Mouse (Mus musculus): Measurements from ENCODE around the gene Vcp. TPM values are rescaled to one million over a fixed set of nuclear protein-coding genes. Genes with fewer than 3 reads are reported as not detected.

The Vcp gene
- polyA plus RNA-seq, 1 experiment from 2014 or later = 469 TPM

DNA sequence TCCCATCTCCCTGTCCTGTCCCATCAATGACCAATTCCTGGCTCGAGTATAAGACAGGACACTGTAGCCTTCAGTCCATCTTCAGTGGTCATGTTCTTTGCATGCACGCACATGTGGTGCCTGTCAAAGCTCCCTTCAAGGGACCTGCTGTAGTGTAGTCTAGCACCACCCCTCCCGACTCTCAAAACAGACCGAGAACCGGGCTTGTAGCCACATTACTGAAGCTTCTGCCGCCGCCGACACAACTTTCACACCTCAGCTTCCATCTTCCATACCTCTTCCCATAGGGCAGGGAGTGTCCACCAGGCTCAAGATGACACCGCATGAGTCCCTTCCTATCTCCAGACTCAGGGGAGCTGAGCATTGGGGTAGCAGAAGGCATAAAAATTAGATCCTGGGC, 56.1 kb downstream of the Vcp start:
- Histone ChIP-seq H3K4me1 (ENCODE audit: control insufficient read depth in 2 of 2, insufficient read depth in 2 of 2, low read length in 2 of 2) (peaks cover 1 to 4% of the 10 kb centered on the region in 2 experiments; a peak in 3 of 4 replicates), H3K4me3 (ENCODE audit: control insufficient read depth in 1 of 2, insufficient read depth in 1 of 2, low read depth in 1 of 2, low read length in 2 of 2) (no peak overlapping the region), H3K27me3 (ENCODE audit: control insufficient read depth, insufficient read depth, low read length) (peaks cover 11% of the 10 kb centered on the region; the same call in 1 of the 2 replicates), H3K4me2 (ENCODE audit: low read length) (no peak overlapping the region), H3K9ac (ENCODE audit: low read length) (no peak overlapping the region), H3K9me3 (ENCODE audit: control insufficient read depth, low read length) (no peaks in the 10 kb centered on the region), H3K36me3 (ENCODE audit: control insufficient read depth, insufficient read depth, low read length) (no peaks in the 10 kb centered on the region), H3K27ac (replicated peaks in 1 of 2; ENCODE audit: control insufficient read depth in 1 of 2, insufficient read depth in 1 of 2, low read depth in 2 of 2, low read length in 2 of 2) (no peak overlapping the region)
- 69% methylated on average over 9 of the region's 9 CpGs for WGBS
- ATAC-seq (ENCODE audit: insufficient number of reproducible peaks, insufficient read depth, low FRiP score, low read depth) = no peak

DNA sequence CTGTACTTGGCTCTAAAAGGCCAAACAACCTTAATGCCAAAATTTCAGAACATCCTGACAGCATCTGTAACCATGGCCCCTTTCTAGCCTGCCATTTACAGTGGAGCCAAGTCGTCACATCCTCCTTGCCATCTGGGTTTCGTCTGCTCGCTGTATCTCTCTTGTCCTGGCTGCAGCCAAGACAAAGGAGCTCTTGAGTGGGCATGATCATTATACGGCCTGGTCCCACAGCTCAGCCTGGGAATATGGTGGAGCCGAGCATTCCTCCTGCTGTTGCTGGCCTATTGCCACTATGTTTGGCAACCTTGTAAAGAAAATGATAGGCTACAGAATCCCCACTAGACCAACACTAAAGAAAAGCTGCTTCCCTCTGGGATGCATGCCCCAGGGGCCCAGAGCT, 57.0 kb downstream of the Vcp start:
- no peaks in the 10 kb centered on the region for H3K4me1 ChIP-seq (ENCODE audit: control insufficient read depth in 2 of 2, insufficient read depth in 2 of 2, low read length in 2 of 2)
- 58% methylated on average over 5 of the region's 5 CpGs for WGBS

DNA sequence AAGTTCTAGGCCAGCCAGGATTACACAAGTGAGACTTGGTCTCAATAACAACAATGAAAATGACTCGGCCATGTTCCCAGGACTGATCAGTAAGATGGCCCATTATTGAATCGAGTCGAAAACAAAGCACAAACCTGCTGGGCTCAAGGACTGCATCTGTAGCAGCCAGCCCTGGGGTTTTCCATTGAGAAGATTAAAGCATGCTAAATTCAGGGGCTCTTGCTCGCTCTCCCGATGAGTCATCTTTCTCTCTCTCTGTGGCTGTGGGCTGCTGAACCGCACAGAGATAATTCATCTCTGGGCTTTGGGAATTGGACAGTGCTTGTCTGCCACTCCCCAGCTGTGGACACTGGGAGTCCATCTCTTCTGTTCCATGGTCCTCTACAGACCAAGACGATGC, 58.9 kb downstream of the Vcp start:
- Histone ChIP-seq H3K9me3 (ENCODE audit: control insufficient read depth, low read length) (no peaks in the 10 kb centered on the region), H3K27me3 (ENCODE audit: control insufficient read depth, insufficient read depth, low read length) (peaks cover 6% of the 10 kb centered on the region), H3K4me1 (ENCODE audit: control insufficient read depth in 2 of 2, insufficient read depth in 2 of 2, low read length in 2 of 2) (no peaks in the 10 kb centered on the region), H3K27ac (replicated peaks in 1 of 2; ENCODE audit: control insufficient read depth in 1 of 2, insufficient read depth in 1 of 2, low read depth in 2 of 2, low read length in 2 of 2) (no peak overlapping the region), H3K4me3 (ENCODE audit: control insufficient read depth in 1 of 2, insufficient read depth in 1 of 2, low read depth in 1 of 2, low read length in 2 of 2) (no peak overlapping the region), H3K4me2 (ENCODE audit: low read length) (no peak overlapping the region), H3K36me3 (ENCODE audit: control insufficient read depth, insufficient read depth, low read length) (no peaks in the 10 kb centered on the region), H3K9ac (ENCODE audit: low read length) (no peak overlapping the region)
- ATAC-seq (ENCODE audit: insufficient number of reproducible peaks, insufficient read depth, low FRiP score, low read depth) = no peak
- 64% methylated on average over 7 of the region's 7 CpGs for WGBS

More for the DNA sequence above, 57.0 kb downstream of the Vcp start:
- H3K27ac ChIP-seq (replicated peaks in 1 of 2; ENCODE audit: control insufficient read depth in 1 of 2, insufficient read depth in 1 of 2, low read depth in 2 of 2, low read length in 2 of 2) = no peak overlapping the region
- peaks cover 14% of the 10 kb centered on the region for H3K27me3 ChIP-seq (ENCODE audit: control insufficient read depth, insufficient read depth, low read length)
- no peak overlapping the region for H3K4me2 ChIP-seq (ENCODE audit: low read length)
- no peaks in the 10 kb centered on the region for H3K36me3 ChIP-seq (ENCODE audit: control insufficient read depth, insufficient read depth, low read length)
- H3K9me3 ChIP-seq (ENCODE audit: control insufficient read depth, low read length) = no peaks in the 10 kb centered on the region
- ATAC-seq (ENCODE audit: insufficient number of reproducible peaks, insufficient read depth, low FRiP score, low read depth) = no peak
- H3K4me3 ChIP-seq (ENCODE audit: control insufficient read depth in 1 of 2, insufficient read depth in 1 of 2, low read depth in 1 of 2, low read length in 2 of 2) = no peak overlapping the region
- no peak overlapping the region for H3K9ac ChIP-seq (ENCODE audit: low read length)

DNA sequence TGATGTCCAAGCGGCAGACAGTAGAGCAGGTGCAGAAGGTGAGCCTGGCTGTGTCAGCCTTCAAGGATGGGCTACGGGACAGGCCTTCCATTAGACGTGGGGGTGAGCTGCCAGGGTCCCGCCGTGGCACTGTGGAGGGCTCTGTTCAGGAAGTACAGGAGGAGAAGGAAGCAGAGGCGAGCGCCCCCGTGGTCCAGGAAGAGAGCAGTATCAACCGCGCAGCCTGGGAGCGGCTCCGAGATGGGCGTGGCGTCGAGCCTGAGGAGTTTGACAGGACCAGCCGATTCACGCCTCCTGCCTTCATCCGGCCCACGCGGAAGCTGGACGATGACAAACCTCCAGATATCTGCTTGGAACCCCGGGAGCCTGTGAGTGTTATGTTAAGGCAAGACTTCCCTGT, 66.7 kb downstream of the Vcp start:
- Histone ChIP-seq H3K9ac (ENCODE audit: low read length) (peak overlapping the region; percentile 54), H3K4me3 (ENCODE audit: control insufficient read depth in 1 of 2, insufficient read depth in 1 of 2, low read depth in 1 of 2, low read length in 2 of 2) (peak overlapping the region; percentile 10 to 26), H3K4me2 (ENCODE audit: low read length) (peak overlapping the region; percentile 61), H3K27ac (replicated peaks in 1 of 2; ENCODE audit: control insufficient read depth in 1 of 2, insufficient read depth in 1 of 2, low read depth in 2 of 2, low read length in 2 of 2) (peak overlapping the region in 1 of 2 experiments; percentile 97; a peak in 2 of 4 replicates), H3K9me3 (ENCODE audit: control insufficient read depth, low read length) (no peaks in the 10 kb centered on the region), H3K4me1 (ENCODE audit: control insufficient read depth in 2 of 2, insufficient read depth in 2 of 2, low read length in 2 of 2) (peaks cover 21 to 26% of the 10 kb centered on the region in 2 experiments), H3K36me3 (ENCODE audit: control insufficient read depth, insufficient read depth, low read length) (no peaks in the 10 kb centered on the region), H3K27me3 (ENCODE audit: control insufficient read depth, insufficient read depth, low read length) (peaks cover 13% of the 10 kb centered on the region)
- 6% methylated on average over 22 of the region's 22 CpGs for WGBS
- ATAC-seq (ENCODE audit: insufficient number of reproducible peaks, insufficient read depth, low FRiP score, low read depth) = peak; percentile 70; the same call in 1 of the 2 replicates

DNA sequence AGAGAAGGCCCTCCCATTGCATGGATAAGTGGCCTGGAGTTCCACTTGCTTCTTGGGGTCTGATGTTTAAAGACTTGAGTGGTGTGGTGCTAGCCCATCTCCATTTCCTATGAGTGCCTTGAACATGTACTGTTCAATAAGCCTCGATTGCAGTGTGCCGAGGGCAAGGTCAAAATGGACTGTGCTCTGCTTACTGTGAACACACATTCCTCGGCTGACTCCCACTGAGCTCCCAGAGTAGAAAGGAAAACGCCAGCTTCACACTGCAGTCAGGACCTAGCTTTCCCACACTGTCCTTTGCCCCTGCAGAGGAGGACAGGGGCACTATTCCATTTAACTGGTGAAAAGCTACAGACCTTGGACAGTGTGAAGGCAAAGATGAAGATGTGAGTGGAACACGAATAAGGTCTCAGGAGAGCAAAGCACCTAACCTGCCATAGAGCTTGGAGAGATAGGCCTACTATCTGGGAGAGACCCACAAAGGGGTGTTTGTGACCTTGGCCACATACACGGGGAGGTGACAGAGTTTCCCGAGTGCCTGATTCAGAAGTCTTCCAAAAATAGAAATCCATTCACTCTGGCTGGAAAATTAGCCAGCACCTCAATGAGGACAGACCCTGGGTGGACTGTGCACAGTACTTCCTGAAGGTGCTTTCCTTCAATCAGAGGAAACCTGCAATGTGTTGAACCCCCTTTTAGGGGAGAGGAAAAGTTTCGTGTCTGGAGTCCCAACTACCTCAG, 67.9 kb downstream of the Vcp start:
- Histone ChIP-seq H3K27me3 (ENCODE audit: control insufficient read depth, insufficient read depth, low read length) (peaks cover 8% of the 10 kb centered on the region), H3K36me3 (ENCODE audit: control insufficient read depth, insufficient read depth, low read length) (no peaks in the 10 kb centered on the region), H3K9ac (ENCODE audit: low read length) (peak overlapping the region; percentile 25; the same call in 1 of the 2 replicates), H3K4me1 (ENCODE audit: control insufficient read depth in 2 of 2, insufficient read depth in 2 of 2, low read length in 2 of 2) (peaks cover 21 to 26% of the 10 kb centered on the region in 2 experiments), H3K9me3 (ENCODE audit: control insufficient read depth, low read length) (peaks cover 3% of the 10 kb centered on the region; the same call in 1 of the 2 replicates), H3K27ac (replicated peaks in 1 of 2; ENCODE audit: control insufficient read depth in 1 of 2, insufficient read depth in 1 of 2, low read depth in 2 of 2, low read length in 2 of 2) (peak overlapping the region; percentile 97), H3K4me3 (ENCODE audit: control insufficient read depth in 1 of 2, insufficient read depth in 1 of 2, low read depth in 1 of 2, low read length in 2 of 2) (no peak overlapping the region), H3K4me2 (ENCODE audit: low read length) (peak overlapping the region; percentile 61)
- 22% methylated on average over 8 of the region's 8 CpGs for WGBS
- peak; percentile 47; the same call in 1 of the 2 replicates for ATAC-seq (ENCODE audit: insufficient number of reproducible peaks, insufficient read depth, low FRiP score, low read depth)

Other genes starting within 250 kb of the Vcp start
- not detected in 2 replicates for gene Ccl19, start 243.9 kb downstream of the Vcp start, polyA plus RNA-seq (2014; fragmentation: Nextera tagmentation; extraction: Ambion mirVana)
- 28.2 and 39.6 TPM in 2 replicates for gene Ccl21a, start 226.5 kb downstream of the Vcp start, polyA plus RNA-seq (2014; fragmentation: Nextera tagmentation; extraction: Ambion mirVana)
- gene Fam205a1, start 146.6 kb downstream of the Vcp start, polyA plus RNA-seq (2014; fragmentation: Nextera tagmentation; extraction: Ambion mirVana) = 0.07 TPM in 1 of 2 replicates, not detected in the other
- gene Gm12394, start 143.7 kb downstream of the Vcp start, polyA plus RNA-seq (2014; fragmentation: Nextera tagmentation; extraction: Ambion mirVana) = not detected in 2 replicates
- gene Fam205c, start 126.3 kb downstream of the Vcp start, polyA plus RNA-seq (2014; fragmentation: Nextera tagmentation; extraction: Ambion mirVana) = 0.19 and 0.31 TPM in 2 replicates
- 5.6 and 5.8 TPM in 2 replicates for gene Phf24, start 83.8 kb downstream of the Vcp start, polyA plus RNA-seq (2014; fragmentation: Nextera tagmentation; extraction: Ambion mirVana)
- 17.9 and 18.3 TPM in 2 replicates for gene Dnajb5, start 50.7 kb downstream of the Vcp start, polyA plus RNA-seq (2014; fragmentation: Nextera tagmentation; extraction: Ambion mirVana)
- 0.57 and 0.70 TPM in 2 replicates for gene 1700022I11Rik, start 30.9 kb downstream of the Vcp start, polyA plus RNA-seq (2014; fragmentation: Nextera tagmentation; extraction: Ambion mirVana)
- gene Fancg, start 10.0 kb upstream of the Vcp start, polyA plus RNA-seq (2014; fragmentation: Nextera tagmentation; extraction: Ambion mirVana) = 10.8 and 11.7 TPM in 2 replicates
- 12.0 and 13.0 TPM in 2 replicates for gene Pigo, start 25.3 kb upstream of the Vcp start, polyA plus RNA-seq (2014; fragmentation: Nextera tagmentation; extraction: Ambion mirVana)
- gene Stoml2, start 31.2 kb upstream of the Vcp start, polyA plus RNA-seq (2014; fragmentation: Nextera tagmentation; extraction: Ambion mirVana) = 201 and 211 TPM in 2 replicates
- 10.5 and 12.0 TPM in 2 replicates for gene Fam214b, start 45.7 kb upstream of the Vcp start, polyA plus RNA-seq (2014; fragmentation: Nextera tagmentation; extraction: Ambion mirVana)
- gene Unc13b, start 58.4 kb upstream of the Vcp start, polyA plus RNA-seq (2014; fragmentation: Nextera tagmentation; extraction: Ambion mirVana) = 16.4 and 19.1 TPM in 2 replicates